Mouse (Mus musculus): ENCODE measurements around the gene Prnd.

The Prnd gene

DNA sequence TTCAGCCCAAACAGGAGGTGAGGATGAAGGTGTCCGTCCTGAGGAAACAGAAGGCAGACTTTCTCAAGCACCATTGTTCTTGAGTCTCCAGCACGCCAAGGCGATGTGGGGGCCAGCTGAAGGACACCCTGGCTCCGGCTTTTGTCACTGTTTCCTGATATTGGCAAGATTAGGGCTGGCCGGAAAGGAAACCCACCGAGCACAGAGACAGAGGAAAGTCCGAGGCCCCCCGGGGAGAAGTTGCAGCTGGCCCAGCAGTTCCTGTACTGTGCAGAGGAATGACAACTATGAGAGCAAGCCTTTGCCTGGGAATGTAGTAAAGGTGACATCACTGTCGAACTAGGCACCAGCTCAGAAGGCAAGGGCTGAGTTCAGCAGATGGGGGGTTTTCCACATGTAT is 30.2 kb downstream of the Prnd start:
- no peak for DNase-seq (ENCODE audit: low read depth, low spot score)

DNA sequence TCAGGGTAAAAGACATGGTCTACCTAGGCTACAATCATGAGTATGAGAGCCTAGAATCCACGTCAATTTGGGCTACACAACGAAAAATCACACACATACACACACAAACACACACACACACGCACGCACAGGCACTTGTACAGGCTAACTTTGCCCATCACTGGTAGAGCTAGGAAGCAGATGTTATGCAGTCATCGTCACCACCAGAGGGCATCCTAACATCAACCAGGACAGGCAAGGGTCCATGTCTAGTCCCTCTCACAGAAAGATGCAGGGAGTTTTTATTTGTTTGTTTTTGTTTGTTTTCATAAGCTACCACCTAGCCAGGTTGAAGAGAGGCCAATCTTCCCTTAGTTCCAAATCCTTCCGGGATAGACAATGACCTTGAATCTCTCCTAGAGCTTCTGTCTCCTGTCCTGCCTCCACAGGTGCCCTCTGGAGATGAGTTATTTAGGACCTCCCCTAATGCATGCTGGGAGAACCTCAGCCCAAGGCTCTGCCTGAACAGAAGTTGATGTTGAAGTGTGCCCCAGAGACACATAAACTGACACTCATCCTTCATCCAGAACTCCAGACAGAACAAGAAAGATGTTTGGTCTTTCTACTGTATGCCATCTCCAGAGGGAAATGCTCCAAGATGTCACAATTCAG is 32.0 kb downstream of the Prnd start:
- DNase-seq (ENCODE audit: low read depth, low spot score) = peak; percentile 24

DNA sequence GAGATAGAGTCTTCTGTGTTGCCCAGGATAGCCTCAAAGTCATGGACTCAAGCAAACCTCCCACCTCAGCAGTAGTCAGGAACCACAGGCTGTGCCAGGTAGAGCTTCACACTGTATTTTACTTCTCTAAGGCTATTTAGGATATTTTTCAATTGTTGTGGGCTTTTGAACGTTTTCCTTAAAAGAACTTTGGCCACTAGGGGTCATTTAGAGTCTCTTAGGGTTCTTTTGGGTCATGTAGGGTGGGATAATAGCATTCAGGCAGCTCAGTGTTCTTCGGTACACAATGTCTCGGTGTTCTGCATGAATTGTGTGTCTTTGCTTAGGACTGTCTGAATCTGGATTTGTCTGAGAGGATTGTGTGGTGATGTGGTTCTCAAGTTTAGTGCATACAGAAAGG is 37.3 kb downstream of the Prnd start:
- DNase-seq (ENCODE audit: low read depth, low spot score) = no peak

DNA sequence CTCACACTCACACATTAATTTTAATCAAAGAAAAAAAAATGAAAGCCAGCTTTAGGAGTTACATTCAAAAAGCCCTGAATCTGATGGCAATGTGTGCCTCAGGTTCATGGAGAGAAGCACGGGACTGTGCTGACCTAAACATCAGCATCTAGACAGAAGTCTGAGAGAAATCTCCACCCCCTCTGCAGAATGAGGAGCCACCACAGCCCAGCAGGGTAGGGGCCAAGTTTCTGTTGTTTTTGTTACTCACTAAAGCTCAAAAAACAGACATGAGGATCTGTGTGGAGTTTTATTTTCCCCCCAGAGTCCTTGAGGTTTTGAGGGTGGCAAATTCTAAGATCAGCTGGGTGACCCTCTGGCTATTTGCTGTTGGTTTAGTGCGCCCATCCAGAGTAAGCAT is 37.9 kb downstream of the Prnd start:
- no peak for DNase-seq (ENCODE audit: low read depth, low spot score)

DNA sequence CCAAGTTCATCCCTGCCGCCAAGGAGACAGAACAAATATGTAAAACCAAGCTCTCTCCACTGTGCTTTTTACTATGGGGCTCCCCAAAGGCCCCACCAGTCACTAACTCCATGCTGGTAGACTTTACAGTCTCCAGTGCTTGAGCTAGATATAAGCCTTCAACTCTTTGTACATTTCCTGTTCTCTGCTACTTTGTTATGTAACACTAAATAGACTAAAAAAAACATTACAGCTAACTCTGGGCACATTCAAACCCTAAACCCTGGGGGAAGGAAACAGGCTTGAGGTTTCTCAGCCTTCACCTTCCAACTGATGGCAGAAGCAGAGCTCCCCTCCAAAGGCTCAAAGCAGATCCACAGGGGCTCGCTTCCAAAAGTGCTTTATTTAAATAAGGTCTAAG is 41.8 kb downstream of the Prnd start:
- DNase-seq (ENCODE audit: low read depth, low spot score) = no peak

DNA sequence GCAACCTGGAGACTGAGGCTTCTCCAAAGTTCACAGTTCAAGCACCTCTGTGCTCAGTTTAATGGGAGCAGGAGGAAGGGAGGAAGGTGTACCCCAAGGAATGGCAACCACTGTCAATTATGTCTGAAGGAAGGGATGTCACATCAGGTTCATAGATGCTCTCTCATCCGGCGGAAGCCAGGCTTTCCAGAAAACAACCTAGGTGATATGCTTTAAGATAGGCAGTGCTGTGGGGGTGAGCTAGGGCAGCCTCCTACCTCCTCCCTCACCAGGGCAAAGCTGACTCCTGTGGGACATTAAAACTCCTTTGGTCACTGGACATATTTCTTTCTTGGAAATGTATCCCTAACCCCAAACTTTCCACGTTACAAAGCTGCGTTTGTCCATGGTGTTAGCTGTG is 42.5 kb downstream of the Prnd start:
- no peak for DNase-seq (ENCODE audit: low read depth, low spot score)

DNA sequence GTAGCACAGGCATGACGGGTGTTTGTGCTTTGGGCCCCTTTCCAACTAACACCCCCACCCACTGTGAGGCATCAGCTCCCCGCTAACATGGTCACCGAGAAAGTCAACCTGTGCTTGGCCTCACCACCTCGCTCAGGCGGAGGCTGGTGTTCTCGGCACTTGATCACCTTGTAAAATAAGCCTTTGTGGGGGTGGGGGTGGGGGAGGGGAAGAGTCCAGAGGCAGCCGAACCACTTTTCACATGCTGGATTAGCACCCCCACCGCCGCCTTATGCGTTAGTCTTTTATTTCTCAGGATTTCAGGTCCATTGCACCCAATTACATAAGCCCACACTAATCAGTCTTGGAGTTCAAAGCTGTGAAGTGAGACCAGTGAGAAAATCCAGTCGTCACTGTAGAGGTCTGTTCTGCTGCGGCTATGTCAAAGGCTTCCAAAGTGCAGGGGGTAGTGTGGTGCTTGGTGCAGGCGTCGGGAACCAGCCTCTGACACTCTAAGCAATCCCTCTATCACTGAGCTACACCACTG is 43.0 kb downstream of the Prnd start:
- DNase-seq (ENCODE audit: low read depth, low spot score) = no peak

DNA sequence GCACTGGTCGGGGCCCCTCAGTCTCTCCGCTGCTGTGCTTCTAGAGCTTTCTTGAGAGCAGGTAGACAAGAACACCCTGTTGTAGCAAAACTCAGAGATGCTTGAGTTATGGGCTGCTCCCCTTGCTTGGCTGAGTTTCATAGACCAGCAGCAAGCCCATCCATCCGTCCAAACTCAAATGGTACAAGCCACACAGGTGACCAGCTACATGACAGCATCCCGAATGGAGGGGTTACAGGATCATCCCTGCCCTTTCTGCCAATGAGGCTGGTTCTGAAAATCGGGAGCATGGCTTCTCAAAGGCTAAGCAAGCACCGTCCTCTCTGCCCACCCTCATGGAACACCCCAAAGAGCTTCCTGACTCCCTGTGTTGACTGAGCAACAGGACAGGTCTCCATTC is 44.3 kb downstream of the Prnd start:
- DNase-seq (ENCODE audit: low read depth, low spot score) = no peak

DNA sequence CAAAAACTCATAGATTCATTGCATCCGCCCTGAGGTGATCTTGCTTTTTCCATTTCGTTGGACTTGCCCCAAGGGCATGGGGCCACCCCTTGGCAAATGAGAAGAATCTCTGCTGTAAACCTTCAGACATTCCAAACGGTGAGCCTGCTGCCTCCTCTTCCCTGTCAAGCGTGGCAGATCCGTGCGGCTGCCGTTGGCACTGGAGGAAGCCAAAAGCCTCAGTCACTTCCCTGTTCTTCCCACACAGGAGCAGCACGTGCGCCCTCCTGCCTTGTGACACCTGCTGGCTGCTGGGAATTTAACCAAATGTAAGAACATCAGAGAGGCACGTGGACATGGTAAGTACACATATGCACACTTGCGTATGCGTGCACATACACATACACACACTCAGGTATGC is 45.1 kb downstream of the Prnd start:
- DNase-seq (ENCODE audit: low read depth, low spot score) = no peak

DNA sequence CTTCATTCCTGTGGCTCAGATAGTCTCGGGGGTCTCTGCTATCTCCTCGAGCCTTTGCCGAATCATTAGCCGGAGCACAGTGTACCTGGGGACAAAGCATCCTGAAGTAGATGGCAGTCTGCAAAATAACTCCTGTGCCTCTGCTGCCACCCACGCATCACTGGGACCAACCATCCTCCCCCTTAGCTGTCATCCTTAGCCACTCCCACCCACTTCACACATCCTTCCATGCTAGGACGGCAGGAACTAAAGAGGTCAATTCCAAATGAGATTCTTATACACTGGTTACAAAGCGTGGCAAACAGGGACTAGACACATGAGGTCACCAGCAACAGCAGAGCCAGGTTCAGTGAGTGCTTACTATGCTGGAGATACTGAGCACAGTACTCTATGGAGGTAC is 45.7 kb downstream of the Prnd start:
- DNase-seq (ENCODE audit: low read depth, low spot score) = no peak

DNA sequence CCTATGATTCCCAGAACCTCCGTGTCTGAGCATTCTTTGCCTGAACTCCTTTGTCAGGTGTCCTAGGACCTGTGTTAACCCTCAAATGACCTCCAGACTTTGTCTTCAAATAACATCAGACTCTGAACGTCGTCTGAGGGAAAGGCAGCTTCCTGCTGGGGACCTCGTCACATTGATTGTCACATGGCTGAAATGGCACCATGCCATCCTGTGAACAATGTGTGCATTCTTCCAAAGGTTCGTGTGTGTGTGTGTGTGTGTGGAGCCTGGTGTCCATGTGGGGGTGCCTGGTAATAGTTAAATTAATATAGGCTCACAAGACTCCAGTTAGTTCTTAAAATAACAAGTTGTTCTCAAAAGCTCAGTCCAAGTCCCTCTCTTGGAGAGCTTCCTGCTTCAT is 46.7 kb downstream of the Prnd start:
- no peak for DNase-seq (ENCODE audit: low read depth, low spot score)

DNA sequence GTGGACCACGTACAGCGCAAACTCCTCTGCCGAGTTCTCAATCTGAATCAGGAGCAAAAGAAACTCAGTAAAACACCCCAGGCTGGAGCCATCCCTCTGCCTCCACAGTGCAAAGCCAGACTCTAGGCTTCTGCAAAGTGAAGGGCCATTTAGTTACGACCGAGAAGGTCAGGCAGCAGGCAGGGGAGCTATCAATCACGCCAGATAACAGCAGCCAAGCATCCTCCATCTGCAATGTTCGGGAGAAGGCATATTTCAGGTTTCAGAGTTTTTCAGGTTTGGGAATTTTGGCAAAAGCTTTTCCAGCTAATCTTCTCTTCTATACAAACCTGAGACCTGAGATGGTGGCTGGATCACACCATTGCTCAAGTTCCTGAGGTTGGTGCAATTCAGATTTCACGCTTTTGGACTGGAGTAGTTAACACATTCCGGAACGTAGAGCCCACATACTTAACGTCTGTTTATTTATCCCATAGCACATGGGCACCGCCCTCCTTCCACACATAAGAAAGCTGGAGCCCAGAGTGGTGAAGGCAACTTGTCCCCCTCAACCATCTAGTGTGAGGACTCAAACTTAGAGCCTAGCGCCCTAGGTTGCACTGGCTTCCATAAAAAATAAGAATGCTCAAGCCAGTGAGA is 51.2 kb downstream of the Prnd start:
- no peak for DNase-seq (ENCODE audit: low read depth, low spot score)

DNA sequence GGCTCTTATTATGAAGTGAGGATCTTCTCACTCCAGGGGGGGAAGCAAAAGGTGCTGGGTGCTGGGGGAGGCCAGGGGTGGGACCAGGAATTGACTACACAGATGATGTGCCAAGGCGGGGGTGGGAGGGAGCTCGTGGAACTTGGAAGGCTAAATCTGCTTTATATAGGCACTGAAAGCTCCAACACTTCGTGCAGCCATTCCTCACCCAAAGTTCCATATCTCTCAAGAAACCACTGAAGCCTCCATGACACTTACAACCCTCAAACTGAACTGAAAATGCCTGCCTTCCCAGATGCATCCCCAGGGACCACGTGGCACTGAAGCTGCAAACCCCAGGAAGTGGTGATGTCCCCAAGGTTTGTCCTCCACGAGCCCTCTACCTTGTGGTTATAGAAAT is 53.3 kb downstream of the Prnd start:
- no peak for DNase-seq (ENCODE audit: low read depth, low spot score)

DNA sequence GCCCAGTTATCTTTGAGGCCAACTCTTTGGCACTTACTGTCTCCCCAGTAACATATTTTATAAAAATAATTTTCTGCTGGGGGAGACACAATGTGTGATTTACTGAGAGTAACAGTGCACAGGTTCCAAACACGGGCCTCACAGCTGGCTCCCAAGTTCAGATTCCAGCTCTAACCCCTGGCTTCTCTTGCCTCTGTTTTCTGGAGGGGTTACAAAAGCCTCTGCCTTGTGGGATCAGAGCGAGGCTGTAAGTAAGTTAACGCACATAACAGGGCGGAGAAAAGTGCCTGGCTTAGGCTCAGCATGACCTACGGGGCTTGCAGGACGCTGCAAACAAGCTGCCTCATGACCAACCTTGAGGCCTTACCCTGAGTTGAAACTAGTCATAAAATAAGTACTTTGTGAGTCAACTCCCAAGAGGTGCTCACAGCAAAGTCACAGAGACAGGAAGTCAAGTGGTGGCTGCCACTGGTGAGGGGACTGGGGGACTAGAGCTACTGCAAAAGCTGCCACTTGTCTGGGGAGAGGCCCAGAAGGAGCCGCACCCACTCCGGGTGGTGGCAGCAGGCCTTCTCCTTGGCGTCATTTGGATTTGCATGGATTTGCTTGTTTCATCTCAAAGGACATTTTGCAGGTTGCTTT is 54.0 kb downstream of the Prnd start:
- no peak for DNase-seq (ENCODE audit: low read depth, low spot score)

DNA sequence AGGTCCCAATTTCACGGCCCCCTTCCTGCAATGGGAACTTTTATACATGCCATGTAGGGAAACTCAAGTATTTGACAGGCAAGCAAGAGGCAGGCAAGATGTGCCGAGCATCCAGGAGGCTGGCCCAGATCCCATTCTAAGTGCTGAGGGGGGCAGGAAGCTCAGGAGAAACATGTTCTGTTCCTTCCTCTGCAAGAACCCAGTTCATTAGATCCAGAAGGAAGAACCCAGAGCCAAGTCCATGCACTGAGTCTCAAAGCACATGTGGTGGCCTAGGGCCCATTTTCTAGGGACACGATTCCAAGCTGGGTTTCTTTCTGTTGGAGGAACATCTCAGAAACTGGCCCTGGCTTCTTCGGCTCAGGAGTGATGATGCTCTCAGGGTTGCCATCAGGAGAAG is 54.8 kb downstream of the Prnd start:
- no peak for DNase-seq (ENCODE audit: low read depth, low spot score)

Data from WW6 (cell line).